Mouse (Mus musculus) natural killer cell, adult 2 months (primary cell): ENCODE results near the gene Ints6l.

ENCODE experiments used
- DNase-seq, 2 experiments: peaks; one replicate each; pipeline ENCODE4 v3.0.0; 2022; ENCODE audit warnings: low spot score in 2 of 2

The Ints6l gene

DNA sequence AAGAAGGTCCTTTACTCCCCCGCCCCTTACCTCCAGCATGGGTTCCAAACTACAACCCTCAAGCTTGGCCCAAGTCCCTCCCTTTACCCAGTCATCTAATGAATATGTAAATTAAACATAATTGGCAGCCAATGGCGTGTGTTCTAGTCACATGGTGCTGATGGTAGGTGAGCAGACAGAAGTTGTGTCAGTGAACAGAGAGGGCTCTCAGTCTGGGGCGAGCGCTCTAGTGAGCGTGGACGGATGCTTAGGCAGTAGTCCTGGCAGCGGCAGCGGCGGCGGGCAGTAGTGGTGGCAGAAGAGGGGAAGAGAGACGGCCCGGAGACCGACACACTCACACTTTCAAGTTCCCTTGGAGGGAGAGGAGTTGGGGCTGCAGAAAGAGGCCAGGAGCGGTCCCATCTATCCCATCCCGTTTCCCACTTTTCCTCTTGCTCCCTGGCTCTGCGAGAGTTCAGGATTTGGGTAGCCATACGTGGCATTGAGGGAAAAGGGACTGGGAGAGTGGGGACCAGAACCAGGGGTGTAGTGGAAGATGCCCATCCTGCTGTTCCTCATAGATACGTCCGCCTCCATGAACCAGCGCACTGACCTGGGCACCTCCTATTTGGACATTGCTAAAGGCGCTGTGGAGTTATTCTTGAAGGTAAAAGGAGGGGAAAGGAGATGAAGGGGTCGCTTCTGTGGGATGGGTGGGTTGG is at the start of gene Ints6l:
Gene Ints6l, plus strand, starts transcription at position 187 of the 701 bp plus-strand sequence.
- peak; percentile 70 to 75 for DNase-seq

DNA sequence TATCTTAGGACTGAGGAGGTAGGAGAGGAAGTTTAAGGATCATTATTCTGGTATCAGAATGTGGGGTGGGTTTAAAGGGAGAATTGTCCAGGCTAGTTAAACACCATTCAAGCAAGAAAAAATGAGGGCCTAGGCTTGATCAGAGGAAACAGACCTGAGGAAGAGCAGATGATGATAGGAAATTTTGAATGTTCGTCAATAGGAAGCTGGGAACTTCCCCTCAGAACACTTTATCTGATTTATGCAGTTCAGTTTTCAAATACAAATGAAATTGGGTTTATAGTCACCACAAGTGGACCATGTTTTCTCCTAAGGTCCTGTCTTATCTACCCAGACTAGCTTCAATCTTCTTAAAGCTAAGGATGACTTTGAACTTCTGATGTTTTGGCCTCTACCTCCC is 49.2 kb upstream of the Ints6l start:
- no peak for DNase-seq

DNA sequence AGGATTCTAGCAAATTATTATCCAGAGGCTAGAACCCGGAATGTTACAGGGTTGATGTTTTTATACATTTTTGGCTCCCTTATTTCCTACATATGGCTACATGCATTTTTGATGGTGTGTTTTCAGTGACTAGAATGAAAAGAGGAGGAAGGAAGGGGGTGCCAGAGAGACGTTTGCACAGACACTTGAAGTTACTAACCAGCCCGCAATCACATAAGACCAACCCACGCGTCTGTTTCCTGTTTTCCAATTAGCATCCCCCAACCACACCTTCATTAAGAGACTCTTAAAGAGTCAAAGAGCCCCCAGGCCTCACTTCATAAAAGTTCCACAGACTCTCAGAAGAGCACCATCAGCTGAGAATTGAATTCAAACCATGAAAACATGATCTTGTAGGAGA is 48.5 kb upstream of the Ints6l start:
- no peak for DNase-seq

DNA sequence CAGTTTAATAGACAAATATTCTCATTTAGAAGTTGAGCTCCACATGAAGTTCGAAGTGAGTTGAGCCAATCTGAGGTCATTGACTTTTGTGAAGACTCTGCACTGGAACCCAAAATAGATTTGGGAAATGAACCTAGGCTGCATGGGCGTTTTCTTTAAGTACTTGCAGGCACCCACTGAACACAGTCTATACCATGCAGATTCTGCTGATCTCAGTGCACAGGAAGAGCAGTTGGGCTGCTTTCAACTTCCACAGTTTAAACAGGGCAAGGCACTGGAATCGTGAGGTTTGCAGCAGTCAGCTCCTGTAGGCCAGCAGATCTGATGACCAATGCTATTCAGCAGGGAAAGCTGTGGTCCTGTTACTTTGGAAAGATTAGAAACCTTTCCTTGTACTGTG is 38.4 kb upstream of the Ints6l start:
- DNase-seq, result no peak

DNA sequence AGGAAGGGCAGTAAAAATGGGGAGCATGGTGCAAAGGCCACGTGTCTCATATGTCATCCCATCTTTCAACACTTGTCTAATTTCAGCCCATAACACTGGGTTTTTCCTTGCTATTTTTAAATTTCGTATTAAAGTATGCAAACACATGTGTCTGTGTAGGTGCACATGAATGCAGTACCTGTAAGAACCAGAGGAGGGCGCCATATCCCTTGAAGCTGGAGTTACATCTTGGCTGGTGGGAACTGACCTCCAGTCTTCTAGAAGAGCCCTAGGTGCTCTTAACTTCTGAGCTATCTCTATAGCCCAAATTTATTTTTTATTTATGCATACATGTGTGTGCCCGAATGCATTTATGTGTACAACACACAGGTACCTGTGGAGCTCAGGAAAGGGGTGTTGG is 37.1 kb upstream of the Ints6l start:
- DNase-seq, result peak in 1 of 2 experiments; percentile 8

DNA sequence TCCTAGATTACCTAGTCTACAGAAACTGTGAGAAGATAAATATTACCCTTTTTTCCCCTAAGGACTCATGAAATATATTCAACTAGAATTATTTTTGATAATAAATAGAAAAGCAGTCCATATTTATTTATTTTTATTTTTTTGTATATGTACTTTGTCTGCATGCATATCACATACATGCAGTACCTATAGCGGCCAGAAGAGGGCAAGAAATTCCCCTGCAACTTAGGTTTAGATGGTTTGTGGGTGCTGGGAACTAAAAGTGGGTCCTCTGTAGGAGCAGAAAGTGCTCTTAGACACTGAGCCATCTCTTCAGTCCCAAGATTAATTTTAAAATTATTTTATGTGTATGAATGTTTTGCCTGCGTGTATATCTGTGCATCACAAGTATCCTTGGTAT is 24.1 kb upstream of the Ints6l start:
- DNase-seq, result peak in 1 of 2 experiments; percentile 0

DNA sequence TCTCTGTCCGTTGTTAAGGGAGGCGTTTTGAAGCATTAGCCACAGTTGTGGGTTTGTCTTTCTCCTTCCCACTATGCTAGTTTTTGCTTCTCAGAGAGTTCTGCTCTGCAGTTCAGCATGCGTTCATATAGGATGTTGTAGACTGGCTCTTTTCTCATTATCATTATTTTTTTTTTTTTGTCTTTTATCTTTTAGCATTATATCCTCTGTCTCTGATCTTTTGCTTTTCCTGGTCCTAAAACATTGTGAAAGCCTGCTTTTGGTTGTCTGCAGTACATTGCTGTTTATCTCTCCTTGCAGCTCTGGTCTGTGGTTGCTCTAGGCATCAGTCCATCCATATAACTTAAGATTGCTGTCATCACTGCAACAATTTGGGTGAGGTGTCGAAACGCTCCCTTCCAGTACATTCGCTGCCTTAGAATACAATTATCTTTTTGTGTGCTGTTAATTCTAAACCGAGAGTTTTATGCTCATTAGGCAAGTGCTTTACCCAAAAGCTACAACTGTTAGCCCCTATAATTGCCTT is 18.8 kb upstream of the Ints6l start:
- DNase-seq, result no peak

DNA sequence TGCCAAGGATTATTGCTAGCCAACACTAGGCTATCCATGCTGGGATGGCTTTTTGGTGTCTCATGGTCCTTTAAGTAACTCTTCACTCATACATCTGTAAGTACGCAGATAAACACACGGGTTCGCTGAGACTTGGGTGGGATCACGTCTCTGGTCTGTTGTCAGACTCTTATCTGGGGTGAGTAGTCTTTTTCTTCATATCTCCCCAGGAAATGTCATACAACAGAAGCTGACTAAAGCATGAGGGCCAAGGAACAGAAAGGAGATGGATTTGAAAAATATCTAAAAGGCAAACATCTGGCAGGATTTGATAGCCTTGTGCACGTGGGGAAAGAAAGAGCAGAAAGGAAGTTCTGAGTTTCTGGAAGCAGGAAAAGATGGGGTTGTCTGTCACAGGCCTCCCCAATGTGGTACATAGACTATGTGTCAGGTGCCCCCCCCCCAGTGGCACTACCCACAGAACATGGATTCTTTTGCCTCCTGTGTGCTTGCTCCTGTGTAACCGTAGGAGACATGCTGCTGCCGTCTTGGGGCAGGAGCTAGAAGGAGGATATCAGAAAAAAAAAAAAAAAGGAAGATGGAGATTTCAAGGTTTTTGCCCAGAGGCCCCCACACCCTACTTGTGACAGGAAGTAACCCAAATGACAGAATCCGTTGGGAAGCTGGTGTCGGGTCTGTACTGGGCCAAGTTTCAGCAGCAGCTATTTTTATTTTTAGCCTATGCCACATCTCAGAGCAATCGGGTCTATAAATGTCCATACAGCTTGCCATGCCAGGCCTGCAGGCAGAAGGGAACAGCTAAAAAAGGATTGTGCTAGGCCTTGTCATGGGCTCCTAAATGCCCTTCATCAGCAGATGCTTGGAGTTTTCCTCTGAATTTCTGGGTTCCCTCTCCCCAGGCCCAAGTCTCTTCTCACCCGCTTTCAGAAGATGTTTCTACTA is 7.9 kb upstream of the Ints6l start:
- no peak for DNase-seq

DNA sequence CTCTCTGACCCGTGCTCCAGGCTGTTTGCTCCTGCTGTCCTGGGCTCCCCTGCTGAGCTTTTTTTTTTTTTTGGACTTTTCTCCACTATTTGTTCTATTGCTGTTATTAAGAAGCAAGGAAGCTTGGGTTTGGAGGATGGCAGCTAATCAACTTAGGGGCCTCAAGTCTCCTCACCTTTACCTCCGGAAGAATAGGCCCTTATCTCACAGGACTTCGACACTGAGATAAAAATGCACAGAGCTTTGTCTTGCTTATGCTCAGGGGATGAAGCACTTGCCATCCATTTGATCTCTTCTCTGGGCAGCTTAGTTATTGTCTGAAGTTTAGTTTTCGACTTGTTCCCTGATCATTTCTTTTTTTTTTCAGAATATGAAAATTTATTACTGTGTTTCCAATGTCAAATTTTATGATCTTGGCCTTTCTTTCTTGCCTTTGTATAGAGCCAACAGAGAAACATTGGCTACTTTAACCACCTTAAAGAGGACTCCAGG is 7.1 kb upstream of the Ints6l start, which contains the start of gene Gm2174:
Gene Gm2174, plus strand, starts transcription at position 442 of the 492 bp plus-strand sequence.
- DNase-seq, result no peak

DNA sequence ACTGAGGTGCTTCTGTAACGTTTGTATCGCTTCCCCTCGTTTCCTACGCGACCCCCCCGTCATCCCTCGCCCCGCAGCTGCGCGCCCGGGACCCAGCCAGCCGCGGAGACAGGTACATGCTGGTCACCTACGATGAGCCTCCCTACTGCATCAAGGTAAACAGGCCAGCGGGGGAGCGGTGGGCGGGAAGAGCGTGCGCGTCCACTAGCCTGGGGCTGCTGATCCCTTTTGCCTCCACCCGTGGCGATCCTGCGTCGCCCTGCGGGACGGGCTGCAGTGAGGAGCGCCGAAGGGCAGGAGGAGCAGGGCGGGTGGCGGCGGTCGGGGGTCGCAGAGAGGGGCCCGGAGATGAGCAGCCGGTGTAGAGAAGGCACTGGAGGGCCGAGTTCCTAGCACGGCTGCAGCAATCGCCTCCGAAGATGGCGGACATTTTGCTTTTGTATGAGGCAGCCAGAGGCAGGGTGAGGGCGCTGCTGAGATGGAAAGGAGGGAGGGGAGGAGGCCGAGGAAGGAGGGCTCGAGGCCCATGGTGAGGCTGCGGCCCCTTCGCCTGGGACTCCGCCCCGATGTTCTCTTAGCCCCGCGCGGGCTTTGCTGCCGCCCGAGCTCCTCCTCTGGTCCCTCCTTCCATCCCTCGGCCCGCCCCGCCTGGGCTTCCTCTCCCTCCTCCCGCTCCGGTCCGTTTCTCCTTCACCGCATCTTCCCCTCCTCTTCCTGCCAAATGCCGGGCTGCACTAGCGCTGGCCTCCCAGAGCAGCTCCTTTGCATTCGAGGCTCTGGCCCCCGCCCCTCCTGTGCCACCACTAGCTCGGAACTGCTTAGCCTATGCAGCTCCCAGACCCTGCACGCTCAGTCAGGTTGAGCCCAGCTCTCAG is 952 bp downstream of the Ints6l start:
- DNase-seq, result peak; percentile 76 to 83

DNA sequence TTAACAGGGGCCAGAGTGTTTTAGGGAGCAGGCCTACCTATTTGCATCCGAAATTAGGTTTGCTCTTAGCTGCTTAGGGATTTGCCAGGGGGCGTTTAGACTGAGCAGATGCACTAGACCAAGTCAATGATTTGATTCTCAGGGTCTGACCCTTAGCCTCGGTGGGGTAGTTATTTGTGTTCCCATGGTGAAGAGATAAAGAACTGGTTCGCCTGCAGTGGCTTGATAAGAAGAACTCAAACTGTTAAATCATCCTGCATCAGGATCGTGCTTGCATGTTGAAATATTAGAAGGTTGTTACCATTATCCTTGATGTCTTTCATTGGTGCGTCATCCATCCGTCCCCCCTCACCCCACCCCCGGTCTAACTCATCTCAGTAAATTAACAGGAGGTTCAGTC is 1.7 kb downstream of the Ints6l start:
- DNase-seq, result no peak

DNA sequence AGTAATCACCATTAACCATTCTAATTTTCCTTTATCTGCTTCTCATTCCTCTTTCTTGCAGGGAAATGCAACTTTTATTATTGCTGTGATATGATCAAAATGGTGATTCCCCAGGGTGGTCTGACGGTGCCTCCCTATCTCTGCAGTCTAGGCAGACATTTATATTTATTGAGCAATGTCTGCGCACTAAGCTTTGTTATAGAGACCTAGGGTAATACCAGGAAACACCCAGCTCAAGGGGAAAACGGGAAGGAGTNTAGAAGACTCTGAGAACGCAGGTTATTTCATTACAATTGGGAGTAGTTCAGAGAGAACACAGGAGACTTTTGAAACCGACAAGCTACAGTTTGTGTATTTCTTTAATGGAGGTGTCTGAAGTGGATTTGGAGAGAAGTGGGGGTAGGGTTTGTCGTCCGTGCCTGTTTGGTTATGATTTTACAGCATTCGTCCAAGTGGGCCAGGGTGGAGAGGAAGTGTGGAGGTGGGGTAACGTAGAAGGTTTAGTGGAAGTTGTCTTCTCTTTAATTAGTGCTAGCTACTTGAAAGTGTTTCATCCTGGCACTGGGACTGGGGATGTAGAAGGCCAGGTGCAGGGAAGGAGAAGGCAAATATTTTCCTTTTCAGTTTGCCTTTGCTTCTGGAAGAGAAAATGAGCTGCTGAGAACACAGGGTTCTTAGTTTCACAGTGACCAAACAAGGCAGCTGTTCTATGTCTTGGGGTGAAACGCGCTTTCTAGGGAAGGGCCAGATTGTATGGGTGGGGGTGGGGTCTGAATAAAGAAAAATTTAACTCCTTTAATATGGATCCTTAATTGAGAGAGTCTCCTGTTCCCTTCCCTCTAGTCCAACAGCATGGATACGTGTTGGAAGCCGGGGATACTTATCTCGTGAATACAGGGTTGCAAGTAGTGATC is 7.6 kb downstream of the Ints6l start:
- DNase-seq, result no peak

DNA sequence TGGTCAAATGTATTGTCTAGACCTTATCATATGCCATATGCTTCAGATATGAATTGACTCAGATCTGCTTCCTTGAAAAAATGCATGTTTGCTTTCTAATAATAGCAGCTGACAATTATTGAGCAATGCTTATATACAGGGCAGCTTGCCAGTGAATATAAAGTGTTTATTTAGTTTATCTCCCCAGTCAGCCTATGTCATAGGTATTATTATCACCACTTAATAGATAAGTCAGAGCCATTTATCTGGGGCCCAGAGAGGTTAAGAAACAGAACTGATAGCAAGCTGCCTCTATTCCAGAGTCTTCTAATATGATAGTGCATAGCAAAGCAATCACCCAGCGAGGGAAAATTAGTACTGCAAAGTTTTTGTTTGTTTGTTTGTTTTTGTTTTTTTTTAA is 10.2 kb downstream of the Ints6l start:
- no peak for DNase-seq

DNA sequence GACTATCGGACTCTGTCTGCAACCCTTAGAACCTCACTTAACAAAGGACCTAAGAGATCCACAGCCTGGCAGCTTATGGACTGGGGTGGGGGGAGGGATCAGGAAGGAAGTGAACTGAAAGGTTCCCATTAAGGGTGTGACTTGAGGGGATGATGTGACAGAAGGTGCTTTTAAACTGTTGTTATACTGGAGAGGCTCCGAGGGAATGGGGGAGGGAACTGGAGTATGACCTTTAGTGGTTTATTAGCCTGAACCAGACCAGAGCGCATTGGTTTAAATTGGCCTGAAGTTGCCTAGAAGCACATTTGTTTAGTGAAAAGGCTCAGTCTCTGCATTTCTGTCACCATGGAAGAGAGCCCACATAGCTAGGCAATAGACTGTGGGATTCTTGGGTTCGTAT is 13.0 kb downstream of the Ints6l start:
- no peak for DNase-seq

DNA sequence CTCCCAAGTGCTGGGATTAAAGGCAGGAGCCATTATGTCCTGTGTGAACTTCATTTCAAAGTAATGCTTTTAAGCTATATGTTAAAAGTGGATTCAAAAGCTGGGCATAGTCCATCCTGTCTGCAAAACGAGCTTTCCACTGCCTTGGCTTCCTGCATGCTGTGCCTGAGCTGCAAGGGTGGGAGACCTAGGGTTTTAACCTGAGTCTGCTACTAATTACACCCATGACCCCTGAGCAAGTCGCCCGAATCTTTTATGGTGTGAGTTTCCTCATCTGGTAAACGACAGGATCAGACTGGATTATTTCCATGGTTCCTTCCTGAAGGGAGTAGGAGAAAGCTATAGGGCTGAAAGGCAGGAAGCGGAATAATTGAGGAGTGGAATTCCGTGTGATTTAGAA is 13.8 kb downstream of the Ints6l start:
- DNase-seq, result no peak

DNA sequence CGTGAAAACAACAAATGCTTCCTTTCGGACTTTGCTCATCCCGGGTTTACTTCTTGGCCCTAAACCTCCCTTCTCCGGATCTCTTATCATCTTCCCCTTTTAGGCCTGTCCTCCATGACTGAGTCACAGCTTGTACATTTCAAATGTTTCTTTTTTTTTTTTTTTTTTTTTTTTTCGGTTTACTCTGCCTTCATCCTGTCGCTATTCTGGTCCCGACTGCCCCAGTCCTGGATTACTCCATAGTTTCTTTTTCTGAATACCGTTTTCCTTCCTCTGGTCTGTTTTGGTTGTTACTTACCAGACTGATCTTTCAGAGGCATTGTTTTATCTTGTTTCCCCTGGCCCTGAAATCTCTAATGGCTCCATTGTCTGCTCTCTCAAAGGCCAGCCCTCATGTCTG is 19.4 kb downstream of the Ints6l start:
- DNase-seq, result no peak

DNA sequence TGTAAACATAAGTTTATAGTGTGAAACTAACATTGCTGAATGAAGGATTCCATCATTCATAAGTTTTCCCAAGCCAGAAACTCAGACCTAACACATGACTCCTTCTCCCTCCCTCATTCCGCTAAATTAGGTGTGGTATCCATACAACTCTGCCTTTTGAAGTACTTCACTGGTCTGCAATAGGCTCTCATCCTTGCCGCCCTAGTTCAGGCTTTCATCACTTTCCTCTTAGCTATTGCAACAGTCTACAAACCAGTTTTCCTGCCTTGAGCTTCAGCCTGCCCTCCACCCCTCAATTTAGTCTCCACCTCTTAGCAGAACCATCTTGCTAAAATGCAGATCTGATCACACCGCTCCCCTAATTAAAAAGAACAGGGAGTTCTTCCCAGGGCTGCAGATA is 22.9 kb downstream of the Ints6l start:
- no peak for DNase-seq

DNA sequence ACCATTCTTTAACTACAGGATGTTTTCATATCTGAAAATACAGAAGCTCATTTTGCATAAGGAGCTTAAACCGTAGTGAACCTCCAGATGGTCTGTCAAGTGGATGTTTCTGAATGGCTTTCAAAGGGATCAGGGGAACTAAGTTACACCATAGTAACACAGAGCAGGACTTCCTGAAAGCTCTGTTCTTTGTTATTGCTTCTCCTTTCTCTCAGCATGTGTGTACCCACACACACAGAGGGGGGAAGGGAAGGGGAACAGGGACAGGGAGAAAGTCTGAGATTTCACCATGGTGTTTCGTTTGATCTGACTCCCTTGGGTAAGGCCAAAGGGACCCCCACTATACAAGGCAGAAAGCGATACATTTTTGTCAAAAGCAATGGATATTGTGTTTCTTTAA is 27.2 kb downstream of the Ints6l start:
- DNase-seq, result no peak

DNA sequence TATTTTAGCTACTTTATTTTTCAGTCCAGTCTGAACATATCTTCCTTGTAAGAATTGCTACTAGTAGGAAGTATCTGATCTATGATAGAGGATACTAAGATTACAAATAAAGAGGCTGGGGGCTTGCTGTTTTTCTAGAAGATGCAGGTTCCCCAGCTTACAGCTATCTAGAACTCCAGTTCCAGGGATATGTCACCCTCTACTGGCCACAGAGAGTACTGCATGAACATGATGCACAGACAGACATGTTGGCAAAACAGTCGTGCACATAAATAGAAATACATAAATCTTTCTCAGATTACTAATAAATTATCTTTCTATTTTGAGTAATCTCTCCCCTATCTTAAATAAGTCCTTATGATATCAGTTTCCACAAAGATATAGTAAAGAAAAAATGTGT is 35.1 kb downstream of the Ints6l start:
- peak; percentile 46 to 60 for DNase-seq

DNA sequence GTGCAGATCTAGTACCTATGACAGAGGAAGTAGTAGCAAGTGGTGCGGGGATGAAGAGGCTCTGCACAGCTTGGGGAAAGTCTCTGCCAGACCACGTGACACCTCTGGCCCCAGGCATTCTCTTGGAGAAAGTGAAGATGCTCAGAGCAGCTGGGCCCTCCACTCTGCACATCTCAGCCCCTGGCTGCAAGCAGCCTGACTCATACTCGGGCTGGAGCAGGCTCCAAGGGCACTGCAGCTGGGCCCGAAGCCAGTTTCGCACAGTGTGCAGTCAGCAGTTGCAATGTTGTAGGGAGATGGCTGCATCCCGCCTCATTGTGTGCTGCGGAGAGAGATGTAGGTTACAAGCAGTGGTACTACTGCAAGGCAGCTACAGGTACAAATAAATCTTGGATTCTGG is 42.6 kb downstream of the Ints6l start:
- DNase-seq, result no peak
